Mouse (Mus musculus) hindbrain, postnatal 0 days (tissue): Measurements from ENCODE around the gene Rap1gap2. TPM values are rescaled to one million over a fixed set of nuclear protein-coding genes. Genes with fewer than 3 reads are reported as not detected.

ENCODE experiments used
- ATAC-seq: fragments of 200-750 bp; cut with Nextera tagmentation; 2 replicates; pipeline ENCODE4 v1.8.0; 2017; ENCODE audit warnings: mild to moderate bottlenecking, moderate TSS enrichment, moderate library complexity
- DNase-seq: peaks from one replicate; pipeline ENCODE4 v3.0.0-alpha.2; 2015; ENCODE audit warnings: low spot score
- H3K27ac ChIP-seq: fragments of 300-500 bp; sonication (generic); 2 replicates; pipeline ENCODE4 v1.5.1; 2014; ENCODE audit warnings: mild to moderate bottlenecking
- H3K27me3 ChIP-seq: fragments of 300-500 bp; sonication (generic); 2 replicates; pipeline ENCODE4 v1.6.1; 2014; ENCODE audit warnings: low read length, mixed read lengths; ENCODE audit not compliant: insufficient read depth
- H3K36me3 ChIP-seq: fragments of 300-500 bp; sonication (generic); 2 replicates; pipeline ENCODE4 v1.6.1; 2014; ENCODE audit warnings: low read length, mixed read lengths; ENCODE audit not compliant: insufficient read depth
- H3K4me1 ChIP-seq: fragments of 300-500 bp; sonication (generic); 2 replicates; pipeline ENCODE4 v1.6.1; 2014; ENCODE audit warnings: antibody characterized with exemption, low read length, mixed read lengths; ENCODE audit not compliant: insufficient read depth
- H3K4me2 ChIP-seq: fragments of 300-500 bp; sonication (generic); 2 replicates; pipeline ENCODE4 v1.6.1; 2014; ENCODE audit warnings: low read depth, mild to moderate bottlenecking, low read length, moderate library complexity, mixed read lengths
- H3K4me3 ChIP-seq: fragments of 300-500 bp; sonication (generic); 2 replicates; pipeline ENCODE4 v1.5.1; 2014; ENCODE audit warnings: low read length
- H3K9ac ChIP-seq: fragments of 300-500 bp; sonication (generic); replicated peaks from 2 replicates; pipeline ENCODE4 v1.6.1; 2014; ENCODE audit warnings: mild to moderate bottlenecking, low read length, moderate library complexity, mixed read lengths
- H3K9me3 ChIP-seq: fragments of 300-500 bp; sonication (generic); 2 replicates; pipeline ENCODE4 v1.6.1; 2016; ENCODE audit warnings: low read length, mixed read lengths
- CTCF ChIP-seq: IDR thresholded peaks from 2 replicates; pipeline ENCODE4 v1.5.1; 2016; ENCODE audit warnings: antibody characterized with exemption, control low read depth, low read depth
- WGBS: fragments of 180-500 bp; shearing (Covaris S2); extraction: QIAGEN DNeasy Blood & Tissue Kit; methylation state at CpG from one replicate; pipeline ENCODE4 v1.1.7; 2014; 5-methylcytosine and 5-hydroxymethylcytosine counted together
- polyA plus RNA-seq: library from polyadenylated mRNA; unstranded; fragments of >200 nt; fragmentation: Nextera tagmentation; extraction: Ambion mirVana; gene quantifications from 2 replicates; pipeline ENCODE4 v1.2.1, GENCODE M21; 2015
- total RNA-seq: library from RNA; depleted of rRNA; stranded (reverse); fragments of >200 nt; gene quantifications from 2 replicates; pipeline ENCODE4 v1.2.3, GENCODE M21; 2014

Rap1gap2 gene
- total and polyA plus RNA-seq, 2 experiments from 2014 or later: 9.9 to 55.5 TPM

- Histone ChIP-seq H3K9ac (peak overlapping the region; percentile 80), H3K4me3 (peak overlapping the region; percentile 67), H3K36me3 (no peaks in the 10 kb centered on the region), H3K4me1 (peaks cover 5% of the 10 kb centered on the region; the same call in 1 of the 2 replicates), H3K9me3 (no peaks in the 10 kb centered on the region), H3K27me3 (no peaks in the 10 kb centered on the region), H3K27ac (peak overlapping the region; percentile 96), H3K4me2 (peak overlapping the region; percentile 83)
- DNase-seq (peak; percentile 88), ATAC-seq (peak; percentile 90)
- WGBS: 1% methylated on average over 81 of the region's 86 CpGs
- TF ChIP-seq CTCF: 0 out of 2 replicates have a peak, but pooled peaks have one; percentile 5
Measured at GRCm38 (mm10) chr11:74637971-74638790, 27.5 kb upstream of the Rap1gap2 start.

- Histone ChIP-seq H3K4me2 (peak overlapping the region; percentile 83), H3K4me1 (peaks cover 5% of the 10 kb centered on the region; the same call in 1 of the 2 replicates), H3K9ac (peak overlapping the region; percentile 80), H3K27me3 (no peaks in the 10 kb centered on the region), H3K9me3 (no peaks in the 10 kb centered on the region), H3K36me3 (no peaks in the 10 kb centered on the region), H3K27ac (peak overlapping the region; percentile 96), H3K4me3 (peak overlapping the region; percentile 67)
- peak; percentile 25 for DNase-seq
- ATAC-seq: no peak
- no peak for TF ChIP-seq CTCF
- WGBS: 20% methylated on average over 8 of the region's 8 CpGs
Measured at GRCm38 (mm10) chr11:74637486-74637885, 26.8 kb upstream of the Rap1gap2 start.

- Histone ChIP-seq H3K9ac (no peak overlapping the region), H3K27ac (no peak overlapping the region), H3K4me2 (no peak overlapping the region), H3K36me3 (no peaks in the 10 kb centered on the region), H3K4me1 (peaks cover 5% of the 10 kb centered on the region; the same call in 1 of the 2 replicates), H3K27me3 (no peaks in the 10 kb centered on the region), H3K9me3 (no peaks in the 10 kb centered on the region), H3K4me3 (no peak overlapping the region)
- ATAC-seq: no peak
- DNase-seq: peak; percentile 90
- TF ChIP-seq CTCF: peak; percentile 94
- 62% methylated on average over 5 of the region's 5 CpGs for WGBS
Measured at GRCm38 (mm10) chr11:74634490-74635275, 24.0 kb upstream of the Rap1gap2 start.

GRCm38 (mm10) chr11:74631880-74632789 lies 21.4 kb upstream of the Rap1gap2 start:
- Histone ChIP-seq H3K27ac (no peak overlapping the region), H3K4me1 (no peaks in the 10 kb centered on the region), H3K4me3 (no peak overlapping the region), H3K27me3 (no peaks in the 10 kb centered on the region), H3K9me3 (no peaks in the 10 kb centered on the region), H3K9ac (no peak overlapping the region), H3K4me2 (no peak overlapping the region), H3K36me3 (no peaks in the 10 kb centered on the region)
- no peak for ATAC-seq
- 72% methylated on average over 7 of the region's 7 CpGs for WGBS
- TF ChIP-seq CTCF: no peak
- no peak for DNase-seq

GRCm38 (mm10) chr11:74627481-74627880 lies 16.8 kb upstream of the Rap1gap2 start:
- no peak overlapping the region for H3K4me3 ChIP-seq
- H3K9me3 ChIP-seq: no peaks in the 10 kb centered on the region
- DNase-seq (no peak), ATAC-seq (no peak)
- no peaks in the 10 kb centered on the region for H3K27me3 ChIP-seq
- no peak overlapping the region for H3K27ac ChIP-seq
- 93% methylated on average over 3 of the region's 3 CpGs for WGBS
- no peak overlapping the region for H3K9ac ChIP-seq
- no peaks in the 10 kb centered on the region for H3K4me1 ChIP-seq
- H3K36me3 ChIP-seq: no peaks in the 10 kb centered on the region
- no peak overlapping the region for H3K4me2 ChIP-seq
- TF ChIP-seq CTCF: no peak

GRCm38 (mm10) chr11:74625333-74625732 lies 14.6 kb upstream of the Rap1gap2 start:
- H3K36me3 ChIP-seq: no peaks in the 10 kb centered on the region
- H3K4me1 ChIP-seq: no peaks in the 10 kb centered on the region
- DNase-seq: no peak
- no peaks in the 10 kb centered on the region for H3K27me3 ChIP-seq
- no peak overlapping the region for H3K9ac ChIP-seq
- no peak overlapping the region for H3K27ac ChIP-seq
- H3K4me3 ChIP-seq: no peak overlapping the region
- ATAC-seq: no peak
- H3K4me2 ChIP-seq: no peak overlapping the region
- H3K9me3 ChIP-seq: no peaks in the 10 kb centered on the region
- TF ChIP-seq CTCF: no peak
